Mouse (Mus musculus): ENCODE data around the gene Gnat2. TPM values are rescaled to one million over a fixed set of nuclear protein-coding genes. Genes with fewer than 3 reads are reported as not detected.

The Gnat2 gene
- 10 to 100 TPM; 14.7 to 22.5 (median 17.6) TPM for total RNA-seq (2022)

- no peak for DNase-seq
These were observed at the start of gene Gnat2 for GRCm38 (mm10) chr3:108092536-108093115. Gnat2 (plus strand) TSS chr3:108092789.

GRCm38 (mm10) chr3:108044394-108045140 is 48.0 kb upstream of the Gnat2 start, which contains the start of gene Gstm4:
Gstm4 (minus strand) TSS chr3:108044894.
- DNase-seq = peak; percentile 92

- no peak for DNase-seq
These were observed 45.5 kb upstream of the Gnat2 start for GRCm38 (mm10) chr3:108046944-108047655.

GRCm38 (mm10) chr3:108048306-108048705 is 44.3 kb upstream of the Gnat2 start:
- DNase-seq = no peak

- DNase-seq = no peak
These were observed 42.1 kb upstream of the Gnat2 start for GRCm38 (mm10) chr3:108050493-108050892.

- no peak for DNase-seq
These were observed 31.2 kb upstream of the Gnat2 start for GRCm38 (mm10) chr3:108061420-108061819.

- no peak for DNase-seq
These were observed 29.9 kb upstream of the Gnat2 start for GRCm38 (mm10) chr3:108062648-108063047.

- DNase-seq = no peak
These were observed 27.9 kb upstream of the Gnat2 start for GRCm38 (mm10) chr3:108064672-108065071.

GRCm38 (mm10) chr3:108065551-108065950 is 27.0 kb upstream of the Gnat2 start:
- DNase-seq = no peak

GRCm38 (mm10) chr3:108067370-108067934 is 25.1 kb upstream of the Gnat2 start:
- DNase-seq = no peak

GRCm38 (mm10) chr3:108068826-108069225 is 23.8 kb upstream of the Gnat2 start:
- no peak for DNase-seq

GRCm38 (mm10) chr3:108069231-108069870 is 23.2 kb upstream of the Gnat2 start:
- no peak for DNase-seq

- DNase-seq = no peak
These were observed 22.0 kb upstream of the Gnat2 start for GRCm38 (mm10) chr3:108070295-108071293.

GRCm38 (mm10) chr3:108072983-108073569 is 19.5 kb upstream of the Gnat2 start:
- DNase-seq = no peak

GRCm38 (mm10) chr3:108076836-108077235 is 15.8 kb upstream of the Gnat2 start:
- no peak for DNase-seq

GRCm38 (mm10) chr3:108081681-108082080 is 10.9 kb upstream of the Gnat2 start:
- DNase-seq = no peak

- no peak for DNase-seq
These were observed 10.2 kb upstream of the Gnat2 start for GRCm38 (mm10) chr3:108082251-108082875.

- DNase-seq = no peak
These were observed 9.4 kb upstream of the Gnat2 start for GRCm38 (mm10) chr3:108083161-108083560.

GRCm38 (mm10) chr3:108083904-108084407 is 8.6 kb upstream of the Gnat2 start:
- DNase-seq = no peak

- DNase-seq = no peak
These were observed 7.8 kb upstream of the Gnat2 start for GRCm38 (mm10) chr3:108084767-108085270.

Measured in adrenal gland, adult 8-10 months (tissue).